Mouse (Mus musculus) right cerebral cortex, postnatal 25 days (tissue): ENCODE data around the gene Uqcc1.
A peak's percentile ranks its signal among the peaks of the same experiment; 100 is the strongest.

Source experiments
- DNase-seq: peaks from one replicate; pipeline ENCODE4 v3.0.0; 2022

Gene Uqcc1

GRCm38 (mm10) chr2:155929531-155930442, at the start of gene Uqcc1:
TSS of gene Uqcc1 (minus strand) at chr2:155930310.
- peak; percentile 92 for DNase-seq

GRCm38 (mm10) chr2:155979328-155979991, 49.4 kb upstream of the Uqcc1 start:
- DNase-seq, result no peak

- peak; percentile 26 for DNase-seq
These were observed 44.1 kb upstream of the Uqcc1 start for GRCm38 (mm10) chr2:155974087-155974731.

GRCm38 (mm10) chr2:155973348-155973747, 43.2 kb upstream of the Uqcc1 start:
- DNase-seq, result no peak

- DNase-seq, result no peak
These were observed 32.9 kb upstream of the Uqcc1 start for GRCm38 (mm10) chr2:155962991-155963390.

- no peak for DNase-seq
These were observed 31.8 kb upstream of the Uqcc1 start for GRCm38 (mm10) chr2:155961862-155962261.

- no peak for DNase-seq
These were observed 29.9 kb upstream of the Uqcc1 start for GRCm38 (mm10) chr2:155959981-155960380.

- DNase-seq, result peak; percentile 88
These were observed 26.3 kb upstream of the Uqcc1 start, which contains the start of gene Cep250 for GRCm38 (mm10) chr2:155956134-155957059. TSS of gene Cep250 (plus strand) at chr2:155956458.

GRCm38 (mm10) chr2:155952006-155952405, 21.9 kb upstream of the Uqcc1 start:
- DNase-seq, result peak; percentile 40

GRCm38 (mm10) chr2:155949362-155949761, 19.3 kb upstream of the Uqcc1 start:
- no peak for DNase-seq

- DNase-seq, result no peak
These were observed 17.4 kb upstream of the Uqcc1 start for GRCm38 (mm10) chr2:155947390-155948002.

- DNase-seq, result no peak
These were observed 16.4 kb upstream of the Uqcc1 start for GRCm38 (mm10) chr2:155946499-155946898.

- DNase-seq, result peak; percentile 41
These were observed 16.0 kb upstream of the Uqcc1 start for GRCm38 (mm10) chr2:155946069-155946468.

- DNase-seq, result no peak
These were observed 15.5 kb upstream of the Uqcc1 start for GRCm38 (mm10) chr2:155945580-155945979.

GRCm38 (mm10) chr2:155945124-155945523, 15.0 kb upstream of the Uqcc1 start, which contains the start of gene Gdf5:
TSS of gene Gdf5 (minus strand) at chr2:155945367.
- peak; percentile 26 for DNase-seq

GRCm38 (mm10) chr2:155944685-155945084, 14.6 kb upstream of the Uqcc1 start:
- DNase-seq, result no peak

GRCm38 (mm10) chr2:155943463-155943862, 13.4 kb upstream of the Uqcc1 start:
- DNase-seq, result no peak

GRCm38 (mm10) chr2:155941697-155942442, 11.8 kb upstream of the Uqcc1 start:
- no peak for DNase-seq

- DNase-seq, result no peak
These were observed 10.6 kb upstream of the Uqcc1 start, which contains the start of gene Gm15557 for GRCm38 (mm10) chr2:155940681-155941080. TSS of gene Gm15557 (plus strand) at chr2:155940728.

- no peak for DNase-seq
These were observed 9.9 kb upstream of the Uqcc1 start for GRCm38 (mm10) chr2:155939897-155940529.
